Mouse (Mus musculus) heart, postnatal 14 days (tissue): ENCODE results near the gene Drg1. TPM values are rescaled to one million over a fixed set of nuclear protein-coding genes. Genes with fewer than 3 reads are reported as not detected.

ENCODE experiments used
- DNase-seq, 2 experiments: peaks; one replicate each; pipeline ENCODE4 v3.0.0; 2021 to 2022
- intact Hi-C: fragments of 180-260 bp; cut with DNase I; formaldehyde crosslinking; loops from one replicate; pipeline ENCODE4 v1.15.1; 2025
- total RNA-seq, 2 experiments: library from RNA; stranded (reverse); gene quantifications; 2 replicates each; pipeline ENCODE4 v1.2.3; 2021

Drg1 gene
- total RNA-seq, 2 experiments from 2014 or later = 58.5 to 63.1 TPM

DNA sequence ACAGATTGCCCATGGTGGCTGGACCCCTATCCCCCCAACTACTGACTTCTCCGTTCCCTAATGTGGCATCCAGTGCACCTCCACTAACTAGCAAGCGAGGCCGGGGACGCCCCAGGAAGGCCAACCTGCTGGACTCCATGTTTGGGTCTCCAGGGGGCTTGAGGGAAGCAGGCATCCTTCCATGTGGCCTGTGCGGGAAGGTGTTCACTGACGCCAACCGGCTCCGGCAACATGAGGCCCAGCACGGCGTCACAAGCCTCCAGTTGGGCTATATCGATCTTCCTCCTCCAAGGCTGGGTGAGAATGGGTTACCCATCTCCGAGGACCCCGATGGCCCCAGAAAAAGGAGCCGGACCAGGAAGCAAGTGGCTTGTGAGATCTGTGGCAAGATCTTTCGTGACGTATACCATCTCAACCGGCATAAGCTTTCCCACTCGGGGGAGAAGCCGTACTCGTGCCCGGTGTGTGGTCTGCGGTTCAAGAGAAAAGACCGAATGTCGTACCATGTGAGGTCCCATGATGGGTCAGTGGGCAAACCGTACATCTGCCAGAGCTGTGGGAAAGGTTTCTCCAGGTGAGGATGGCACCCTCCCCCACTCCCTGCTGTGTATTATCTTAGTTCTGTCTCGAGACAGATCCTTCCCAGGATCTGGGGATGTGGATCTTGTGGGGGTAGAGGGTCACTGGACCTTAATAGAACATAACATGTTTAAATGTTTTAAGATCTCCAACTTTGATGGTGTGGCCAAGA lies 25.3 kb upstream of the Drg1 start:
- DNase-seq = peak; percentile 15 to 25
- intact Hi-C loops = loop anchor here (2.0 kb wide), 1 partner anchor 39 kb away; the partner anchor contains the start of gene Pik3ip1

DNA sequence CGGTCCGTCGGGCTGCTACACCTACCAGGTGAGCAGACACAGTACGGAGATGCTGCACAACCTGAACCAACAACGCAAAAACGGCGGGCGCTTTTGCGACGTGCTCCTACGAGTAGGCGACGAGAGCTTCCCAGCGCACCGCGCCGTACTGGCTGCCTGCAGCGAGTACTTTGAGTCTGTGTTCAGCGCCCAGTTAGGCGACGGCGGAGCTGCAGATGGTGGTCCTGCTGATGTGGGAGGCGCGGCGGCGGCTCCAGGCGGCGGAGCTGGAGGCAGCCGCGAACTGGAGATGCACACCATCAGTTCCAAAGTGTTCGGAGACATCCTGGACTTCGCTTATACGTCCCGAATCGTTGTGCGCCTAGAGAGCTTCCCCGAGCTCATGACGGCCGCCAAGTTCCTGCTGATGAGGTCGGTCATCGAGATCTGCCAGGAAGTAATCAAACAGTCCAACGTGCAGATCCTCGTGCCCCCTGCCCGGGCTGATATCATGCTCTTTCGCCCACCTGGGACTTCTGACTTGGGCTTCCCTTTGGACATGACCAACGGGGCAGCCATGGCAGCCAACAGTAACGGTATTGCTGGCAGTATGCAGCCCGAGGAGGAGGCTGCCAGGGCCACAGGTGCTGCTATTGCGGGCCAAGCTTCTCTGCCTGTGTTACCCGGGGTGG lies 24.6 kb upstream of the Drg1 start:
- intact Hi-C loops = loop anchor here (1.0 to 2.0 kb wide), 2 partner anchors 24 to 40 kb away; partner anchors contain the start of genes Drg1 and Pik3ip1
- peak; percentile 56 to 57 for DNase-seq

DNA sequence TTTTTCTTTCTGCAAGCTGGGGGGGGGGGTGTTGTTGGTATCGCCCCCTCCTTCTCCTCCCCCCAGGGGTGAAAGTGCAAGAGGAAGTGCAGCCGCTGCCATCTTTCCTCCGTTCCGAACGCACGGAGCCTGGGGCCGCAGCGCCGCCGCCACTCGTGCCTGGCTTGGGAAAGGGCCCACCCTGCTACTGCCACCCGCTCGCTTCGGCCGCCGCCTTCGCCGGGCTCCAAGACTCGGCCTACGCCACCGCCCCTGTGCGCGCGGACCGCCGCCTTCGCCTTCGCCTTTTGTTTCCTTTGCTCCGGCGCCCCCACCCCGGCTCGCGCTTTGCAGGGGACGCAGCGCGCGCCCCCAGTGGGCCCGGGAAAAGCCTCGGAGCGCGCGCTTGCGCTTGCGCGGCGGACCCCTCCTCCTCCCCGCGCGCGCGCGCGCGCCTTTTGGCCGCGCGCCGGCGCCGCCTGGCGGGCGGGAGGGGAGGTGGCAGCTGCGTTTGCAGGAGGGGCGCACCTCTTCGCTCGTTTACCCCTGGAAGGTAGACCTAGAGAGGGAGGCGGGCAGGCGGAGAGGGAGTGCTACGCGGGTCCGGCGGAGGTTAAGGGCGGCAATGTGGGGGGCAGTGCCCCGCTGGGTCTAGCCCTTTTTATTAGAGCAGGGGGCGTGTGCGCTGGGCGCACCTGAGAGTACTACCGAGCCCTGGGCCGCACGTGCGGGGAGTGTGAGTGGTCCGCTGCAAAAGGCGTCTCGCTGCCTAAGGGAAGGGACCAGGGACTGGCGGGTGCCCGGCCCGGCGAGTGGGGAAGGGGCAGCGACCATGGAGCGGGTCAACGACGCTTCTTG lies 23.8 kb upstream of the Drg1 start:
- intact Hi-C loops = loop anchor here (1.0 to 2.0 kb wide), 2 partner anchors 24 to 41 kb away; partner anchors contain the start of genes Drg1 and Pik3ip1
- DNase-seq = peak; percentile 88 to 89

DNA sequence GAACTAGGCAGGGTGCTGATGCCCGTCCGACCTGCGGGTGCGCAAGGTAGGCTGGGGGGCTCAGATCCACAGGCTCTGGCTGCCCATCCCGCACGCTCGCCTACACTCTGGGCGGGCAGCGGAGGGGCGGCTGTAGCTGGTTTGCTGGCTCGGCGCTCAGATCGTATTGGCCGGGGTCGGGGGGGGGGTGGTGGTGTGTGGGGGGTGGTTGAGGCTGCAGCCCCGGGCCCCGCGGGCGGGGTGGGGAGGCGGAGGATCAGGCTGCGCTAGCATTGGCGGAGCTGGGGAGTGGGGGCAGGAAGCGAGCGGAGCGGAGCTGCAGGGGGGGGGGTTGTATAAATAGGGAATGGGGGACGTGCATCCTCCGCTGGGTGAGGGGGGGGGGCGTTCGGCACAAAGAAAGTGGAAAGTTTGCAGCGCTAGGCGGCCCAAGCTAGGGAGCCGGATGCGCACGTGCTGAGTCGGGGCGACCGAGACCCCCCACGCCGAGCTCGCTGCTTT lies 23.1 kb upstream of the Drg1 start:
- peak; percentile 78 to 79 for DNase-seq
- intact Hi-C loops = no loop called here

DNA sequence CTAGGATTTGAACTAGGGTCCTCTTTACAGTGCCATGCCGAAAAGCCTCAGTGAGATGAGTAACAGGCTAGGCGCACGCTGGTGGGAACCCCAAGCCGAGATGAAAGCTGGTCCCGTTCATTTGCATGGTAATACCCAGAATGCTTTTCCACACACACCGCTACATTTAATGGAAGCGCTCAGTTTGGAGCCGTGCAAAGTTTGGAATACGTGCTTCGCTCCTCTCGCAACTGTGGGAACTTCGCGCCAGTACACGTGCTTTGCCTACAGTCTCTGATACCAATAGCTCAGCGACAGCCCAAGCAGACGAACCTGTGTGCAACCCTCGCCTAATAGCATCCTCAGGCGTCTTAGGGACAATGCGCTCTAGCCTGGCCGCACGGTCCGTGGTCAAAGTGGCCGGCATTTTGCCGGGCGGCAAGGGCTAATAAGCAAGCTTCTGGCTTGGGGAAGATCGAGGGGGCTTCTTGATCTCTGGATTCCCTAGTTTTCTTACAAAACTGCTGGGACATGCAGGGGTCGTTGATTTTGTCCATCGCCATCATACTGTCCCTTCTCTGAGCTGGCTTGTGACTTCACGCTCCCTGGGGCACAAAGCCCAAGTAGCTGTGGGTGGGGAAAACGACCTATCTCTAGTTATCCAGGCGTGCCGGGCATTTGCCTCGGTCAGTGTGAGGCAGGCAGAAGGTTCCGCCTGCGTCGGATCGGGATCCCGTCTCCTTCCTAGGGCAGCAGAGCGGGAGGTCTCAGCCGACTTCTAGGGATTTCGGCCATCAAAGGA lies 22.5 kb upstream of the Drg1 start, which contains the start of gene Patz1:
Gene Patz1 (plus strand): TSS at position 354 of the 781 bp plus-strand sequence.
- intact Hi-C loops = no loop called here
- DNase-seq = peak in 1 of 2 experiments; percentile 38

DNA sequence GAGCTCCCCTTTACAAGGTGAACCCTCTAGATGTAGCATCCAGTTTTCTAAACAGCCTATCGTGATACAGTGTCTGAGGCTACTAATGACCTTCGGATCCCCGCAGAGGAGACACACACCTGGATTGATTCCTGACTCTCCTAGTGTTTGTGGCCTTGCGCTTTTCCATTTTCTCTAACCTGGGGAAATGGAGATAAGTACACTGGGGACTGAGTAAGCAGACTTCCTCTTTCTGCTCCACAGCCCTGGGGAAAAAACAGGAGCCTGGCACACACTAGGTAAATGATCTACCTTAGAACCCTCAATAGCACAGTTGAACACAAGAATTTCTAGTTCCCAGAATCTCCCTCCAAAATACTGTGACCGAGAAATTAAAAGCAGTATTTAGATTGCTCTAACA lies 21.7 kb upstream of the Drg1 start:
- DNase-seq = no peak
- intact Hi-C loops = no loop called here

DNA sequence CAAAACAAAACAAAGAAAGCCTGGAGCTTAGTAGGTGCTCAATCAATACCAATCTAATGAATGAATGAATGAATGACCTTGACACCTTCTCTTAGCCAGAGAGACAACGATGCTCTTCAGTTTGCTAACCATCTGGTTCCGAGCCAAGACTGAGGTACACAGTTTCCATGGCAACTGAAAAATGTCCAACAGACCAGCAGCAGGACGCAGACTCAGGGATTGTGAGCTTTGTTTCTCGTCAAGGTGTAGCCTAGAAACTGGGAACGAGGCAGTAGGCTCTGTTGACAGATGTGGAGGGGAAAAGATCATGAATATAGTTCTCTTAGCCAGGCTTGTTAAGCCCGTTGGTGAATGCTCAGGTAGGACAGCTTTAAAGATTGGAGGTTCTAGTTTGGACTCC lies 20.9 kb upstream of the Drg1 start:
- intact Hi-C loops = no loop called here
- DNase-seq = no peak

DNA sequence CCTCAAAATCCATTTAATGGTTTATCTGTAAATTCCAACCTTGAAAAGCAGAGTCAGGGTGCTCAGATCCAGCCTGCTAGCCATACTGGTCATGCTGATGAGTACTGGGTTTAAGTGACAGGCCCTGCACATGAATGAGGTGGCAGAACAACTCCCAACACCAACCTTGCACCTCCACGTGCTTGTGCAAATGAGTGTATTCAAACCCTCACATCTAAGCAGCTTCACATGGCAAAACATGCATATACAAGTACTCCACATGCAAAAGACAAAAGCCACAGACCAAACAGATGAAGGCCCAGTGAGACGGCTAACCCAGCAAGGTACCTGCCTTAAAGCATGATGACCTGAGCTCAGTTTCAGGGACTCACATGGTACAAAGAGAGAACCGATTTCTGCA lies 19.7 kb upstream of the Drg1 start:
- no peak for DNase-seq
- intact Hi-C loops = no loop called here

DNA sequence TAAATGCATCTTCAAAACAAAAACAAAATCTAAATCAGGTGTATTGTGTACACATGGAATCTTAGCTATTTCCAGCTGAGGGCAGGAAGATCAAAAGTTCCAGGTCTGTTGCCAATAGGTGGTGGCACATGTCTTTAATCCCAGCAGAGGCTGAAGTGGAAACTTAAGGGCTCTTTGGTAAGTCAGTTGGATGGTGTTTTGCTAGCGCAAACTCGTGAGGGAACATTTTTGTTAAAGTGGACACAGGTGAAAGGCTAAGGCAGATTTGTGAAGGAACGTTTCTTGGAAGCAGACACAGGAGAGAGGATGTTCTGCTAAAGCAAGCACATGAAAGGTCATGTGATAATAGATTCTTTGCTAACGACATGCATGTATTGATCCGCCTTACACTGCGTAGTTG lies 17.4 kb upstream of the Drg1 start:
- intact Hi-C loops = no loop called here
- no peak for DNase-seq

DNA sequence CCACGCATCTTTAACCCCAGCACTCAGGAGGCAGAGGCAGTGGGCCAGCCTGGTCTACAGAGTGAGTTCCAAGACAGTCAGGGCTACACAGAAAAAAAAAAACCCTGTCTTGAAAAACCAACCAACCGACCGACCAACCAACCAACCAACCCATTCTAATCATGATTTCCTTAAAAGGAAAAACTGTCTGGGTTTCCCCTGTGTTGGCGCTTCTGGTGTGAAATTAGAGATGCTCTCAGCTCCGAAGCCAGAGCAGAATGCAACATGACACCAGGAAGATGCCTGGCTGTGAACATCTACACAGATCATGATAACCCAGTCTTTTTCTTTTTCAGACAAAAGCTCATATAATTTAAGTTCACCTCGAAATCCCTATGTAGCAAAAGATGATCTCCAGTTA lies 16.7 kb upstream of the Drg1 start:
- DNase-seq = no peak

DNA sequence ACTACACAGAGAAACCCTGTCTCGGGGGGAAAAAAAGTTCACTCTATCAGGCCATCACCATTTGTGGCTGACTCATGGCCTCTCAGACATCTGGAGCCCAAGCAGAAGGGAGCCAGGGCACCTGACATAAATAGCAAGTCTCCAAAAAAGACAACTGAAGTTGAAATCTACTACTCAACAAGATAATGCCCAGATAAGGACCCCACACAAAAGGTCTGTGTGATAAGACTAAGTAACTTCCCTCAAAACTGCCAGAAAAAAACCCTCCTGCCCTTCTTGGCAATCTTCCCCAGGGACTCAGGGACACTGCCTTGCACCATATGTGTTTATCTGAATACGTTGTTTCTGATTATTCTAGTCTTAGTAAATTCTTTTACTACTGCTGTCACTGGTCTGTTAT lies 13.5 kb upstream of the Drg1 start:
- no peak for DNase-seq
- intact Hi-C loops = no loop called here

More for the DNA sequence above, 16.7 kb upstream of the Drg1 start:
- intact Hi-C loops = no loop called here

DNA sequence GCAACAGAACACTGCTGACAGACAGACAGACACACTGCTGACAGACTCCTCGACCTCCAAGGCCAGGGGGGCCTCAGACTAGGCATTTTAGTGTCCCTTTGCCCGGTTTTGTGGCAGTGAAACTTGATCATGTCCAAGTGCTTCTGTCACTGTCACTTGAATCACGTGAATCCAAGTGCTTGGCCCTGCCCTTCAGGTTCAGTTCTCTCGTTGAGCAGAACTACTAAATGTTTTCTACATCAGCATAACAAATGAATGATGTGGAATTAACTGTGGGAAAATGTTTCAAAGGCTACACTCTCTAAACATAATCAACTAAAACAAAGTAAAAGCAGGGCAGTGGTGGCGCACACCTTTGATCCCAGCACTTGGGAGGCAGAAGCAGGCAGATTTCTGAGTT lies 12.1 kb upstream of the Drg1 start:
- intact Hi-C loops = no loop called here
- no peak for DNase-seq

DNA sequence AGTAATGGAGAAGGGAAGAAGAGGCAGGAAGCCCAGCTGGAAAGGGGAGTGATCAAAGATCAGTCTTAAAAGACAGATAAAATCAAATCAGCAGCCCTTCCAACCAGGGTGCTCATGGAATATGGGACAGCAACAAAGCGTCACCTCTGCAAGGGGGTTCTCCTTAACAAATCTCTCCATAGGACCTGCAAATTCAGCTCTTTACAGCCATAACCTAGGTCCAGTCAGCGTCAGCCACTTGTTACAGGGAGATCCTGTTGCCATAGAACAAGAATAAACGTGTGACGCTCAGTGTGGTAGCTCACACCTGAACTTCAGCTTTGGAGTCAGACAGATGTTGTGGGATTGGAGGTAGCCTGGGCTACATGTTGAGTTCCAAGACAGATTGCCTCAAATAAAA lies 3.0 kb upstream of the Drg1 start:
- no peak for DNase-seq
- intact Hi-C loops = no loop called here

DNA sequence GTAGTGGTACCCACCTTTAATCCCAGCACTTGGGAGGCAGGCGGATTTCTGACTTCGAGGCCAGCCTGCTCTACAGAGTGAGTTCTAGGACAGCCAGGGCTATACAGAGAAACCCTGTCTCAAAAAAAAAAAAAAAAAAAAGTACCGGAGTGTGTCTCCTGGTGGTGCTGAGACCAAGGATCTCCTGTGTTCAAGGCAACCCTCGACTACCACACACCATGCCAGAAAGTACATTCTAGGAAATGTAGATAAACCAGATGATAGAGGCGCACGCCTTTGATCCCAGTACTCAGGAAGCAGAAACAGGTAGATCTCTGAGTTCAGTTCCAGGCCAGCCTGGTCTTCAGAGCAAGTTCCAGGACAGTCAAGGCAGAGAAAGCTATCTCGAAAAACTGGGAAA lies 918 bp upstream of the Drg1 start:
- intact Hi-C loops = no loop called here
- no peak for DNase-seq

DNA sequence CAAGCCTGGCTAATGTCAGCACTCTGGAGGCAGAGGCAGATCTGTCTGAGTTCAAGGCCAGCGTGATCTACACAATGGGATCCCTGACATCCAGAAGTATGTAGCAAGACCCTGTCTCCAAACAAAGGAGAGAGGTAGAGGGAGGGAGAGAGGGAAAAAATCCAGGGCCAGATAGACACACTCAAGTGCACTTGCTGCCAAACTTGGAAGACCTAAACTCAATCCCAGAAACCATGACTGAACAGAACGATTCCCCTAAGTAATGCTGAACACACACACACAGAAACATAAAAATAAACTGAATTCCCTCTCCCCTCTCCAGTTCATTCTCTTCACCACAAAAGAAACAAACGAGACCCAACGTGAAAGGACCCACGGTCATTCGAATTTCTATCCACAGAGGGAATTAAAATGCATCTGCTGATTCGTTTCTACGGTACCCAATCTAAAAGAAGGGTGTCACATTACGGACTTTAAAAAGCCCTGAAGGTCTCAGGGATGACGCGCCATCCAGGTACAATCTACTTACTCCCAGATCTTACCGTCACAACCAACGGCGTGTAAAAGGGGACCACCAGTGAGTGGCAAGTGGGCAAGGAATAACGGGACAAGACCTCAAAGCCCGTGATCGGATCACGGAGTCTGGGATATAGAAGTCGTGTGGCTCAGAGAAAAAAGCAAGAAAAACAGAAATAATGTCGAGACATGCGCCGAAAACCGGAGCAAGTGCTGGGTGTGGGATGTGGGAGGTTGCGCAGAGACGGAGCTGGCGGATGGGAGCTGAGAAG lies 730 bp downstream of the Drg1 start:
- peak in 1 of 2 experiments; percentile 20 for DNase-seq

DNA sequence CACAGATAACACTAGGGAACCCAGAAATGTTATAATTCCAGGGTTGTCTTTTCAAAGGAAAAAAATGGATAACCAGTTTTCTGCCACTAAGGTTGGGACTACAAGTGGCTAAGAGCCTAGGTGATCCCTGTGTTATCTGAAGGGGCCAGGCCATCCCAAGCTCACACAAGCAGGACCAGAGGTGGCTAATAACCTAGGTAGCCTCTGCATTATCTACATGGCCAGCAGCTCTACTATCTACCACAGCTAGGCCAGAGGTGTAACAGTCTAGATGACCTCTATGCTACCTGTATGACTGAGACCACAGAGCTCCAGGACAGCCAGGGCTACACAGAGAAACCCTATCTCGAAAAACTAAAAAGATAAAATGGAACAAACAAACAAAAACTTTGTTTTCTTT lies 6.7 kb downstream of the Drg1 start:
- intact Hi-C loops = no loop called here
- no peak for DNase-seq

More for the DNA sequence above, 730 bp downstream of the Drg1 start:
- intact Hi-C loops = loop anchor here (1.0 kb wide), 1 partner anchor 25 kb away; no protein-coding TSS in a partner anchor

DNA sequence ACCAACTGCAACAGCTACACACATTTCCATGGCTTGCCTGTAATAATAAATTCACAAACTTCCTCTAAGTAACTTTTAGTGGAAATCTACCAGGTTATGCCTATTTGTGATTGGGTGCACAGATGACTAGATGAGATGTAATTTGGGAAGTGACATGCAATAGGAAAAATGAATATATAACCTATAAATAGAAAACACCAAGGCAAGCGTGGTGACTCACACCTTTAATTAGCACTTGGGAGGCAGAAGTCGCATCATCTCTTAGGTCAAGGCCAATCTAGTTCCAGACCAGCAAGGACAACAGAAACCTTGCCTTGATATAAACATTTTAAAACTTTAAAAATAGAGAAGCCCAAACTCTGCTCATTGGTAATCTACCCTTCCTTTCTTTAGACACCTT lies 18.8 kb downstream of the Drg1 start:
- DNase-seq = no peak
- intact Hi-C loops = no loop called here

DNA sequence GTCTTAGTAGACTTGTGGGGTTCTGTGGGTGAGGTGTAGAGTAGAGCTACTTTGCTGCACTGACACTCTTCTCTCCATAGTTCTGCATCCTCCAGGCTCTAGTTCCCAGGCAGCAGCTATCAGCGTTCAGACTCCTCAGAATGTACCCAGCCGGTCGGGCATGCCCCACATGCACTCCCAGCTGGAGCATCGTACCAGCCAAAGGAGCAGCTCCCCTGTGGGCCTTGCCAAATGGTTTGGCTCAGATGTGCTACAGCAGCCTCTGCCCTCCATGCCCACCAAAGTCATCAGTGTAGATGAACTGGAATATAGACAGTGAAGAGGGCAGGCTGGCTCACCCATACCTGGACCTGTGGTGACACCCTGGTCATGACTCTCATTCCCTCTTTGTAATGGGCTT lies 22.4 kb downstream of the Drg1 start:
- intact Hi-C loops = no loop called here
- DNase-seq = no peak

DNA sequence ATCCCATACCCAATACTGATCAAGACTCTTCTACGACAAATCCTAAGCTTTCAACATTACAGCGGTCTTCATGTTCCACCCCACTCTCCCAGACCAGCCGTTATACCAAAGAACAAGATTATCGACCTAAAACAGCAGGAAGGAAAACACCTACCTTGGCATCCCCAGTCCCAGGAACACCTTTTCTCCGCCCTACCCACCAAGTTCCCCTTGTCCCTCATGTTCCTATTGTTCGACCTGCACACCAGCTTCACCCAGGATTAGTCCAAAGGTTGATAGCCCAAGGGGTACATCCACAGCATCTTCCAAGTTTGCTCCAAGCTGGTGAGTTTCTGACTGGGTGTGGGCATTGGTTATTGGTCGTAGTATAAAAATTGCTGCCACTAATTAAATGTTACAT lies 23.8 kb downstream of the Drg1 start:
- intact Hi-C loops = no loop called here
- no peak for DNase-seq
